Mouse (Mus musculus) heart, adult 2 months (tissue): ENCODE results near the gene Prkch.

Experiments used
- CTCF ChIP-seq: fragments of 200-600 bp; IDR thresholded peaks from 2 replicates; pipeline ENCODE4 v1.8.1; 2022; ENCODE audit warnings: antibody characterized with exemption, mild to moderate bottlenecking, moderate library complexity
- POLR2A ChIP-seq: fragments of 200-500 bp; IDR thresholded peaks from 2 replicates; pipeline ENCODE4 v1.6.1; 2011; ENCODE audit warnings: mild to moderate bottlenecking, low read depth, low read length, control low read depth; ENCODE audit not compliant: insufficient read depth

- TF ChIP-seq POLR2A = no peak
- no peak for TF ChIP-seq CTCF
These were observed 217.2 kb downstream of the Prkch start for GRCm38 (mm10) chr12:73801845-73802244.
